Mouse (Mus musculus) bone marrow macrophage, adult 2 months (primary cell): ENCODE data around the gene Enpp6.

Experiments used
- CTCF ChIP-seq: IDR thresholded peaks from 2 replicates; pipeline ENCODE4 v1.5.1; 2012; ENCODE audit warnings: low read depth, mild to moderate bottlenecking, low read length, moderate library complexity
- POLR2A ChIP-seq: IDR thresholded peaks from 2 replicates; pipeline ENCODE4 v1.6.1; 2012; ENCODE audit warnings: mild to moderate bottlenecking, low read depth, low read length, borderline replicate concordance

GRCm38 (mm10) chr8:46941295-46941694, 45.4 kb upstream of the Enpp6 start:
- TF ChIP-seq CTCF (no peak), POLR2A (no peak)
